In the genomic region with DNA sequence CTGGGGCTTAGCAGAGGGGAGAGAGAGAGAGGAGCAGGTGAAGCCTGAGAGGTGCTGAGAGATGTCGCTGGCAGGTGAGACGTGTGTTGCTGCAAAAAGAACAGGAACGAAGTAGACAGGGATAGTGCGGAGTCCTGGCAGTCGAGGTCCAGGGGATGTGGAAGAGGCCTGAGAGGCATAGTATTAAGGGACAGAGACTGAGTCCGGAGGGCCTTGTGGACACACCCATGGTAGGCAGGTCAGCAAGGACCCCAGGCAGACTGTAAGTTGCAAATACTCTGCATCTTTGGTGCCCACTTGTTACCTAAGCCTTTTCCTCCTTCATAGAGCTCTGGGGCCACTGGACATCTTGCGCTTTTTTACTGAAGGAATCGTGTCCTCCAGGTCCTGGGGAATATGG, we compare ENCODE assay signal across 37 mouse cellular contexts. TPM values are rescaled to one million over a fixed set of nuclear protein-coding genes. Genes with fewer than 3 reads are reported as not detected.
DNase-seq lines count a peak whose midpoint lies in the region; ATAC-seq and TF ChIP-seq lines count a peak whose summit lies in the region.
"Had no signal": no experiment of that assay in that cellular context is flagged by ENCODE, and none has a peak within 500 bp of the region (broad histone marks: within the 10 kb centered on the region; RNA-seq: fewer than 3 reads in every experiment).

No protein-coding gene starts in this region.

- H3K9me3 ChIP-seq in heart, embryonic 10.5 days = no peaks in the 10 kb centered on the region
- no peaks in the 10 kb centered on the region for H3K9me3 ChIP-seq in midbrain, postnatal 0 days (ENCODE audit: low read length)
- no peaks in the 10 kb centered on the region for H3K9me3 ChIP-seq in midbrain, embryonic 10.5 days (replicated peaks)
- H3K9me3 ChIP-seq: embryonic facial prominence, embryonic 15.5 days; forebrain, embryonic 12.5 days; hindbrain, embryonic 15.5 days; kidney, embryonic 15.5 days; lung, embryonic 15.5 days; midbrain, embryonic 15.5 days; neural tube, embryonic 12.5 days had no signal

- H3K4me3 ChIP-seq in heart, embryonic 10.5 days = no peak overlapping the region
- no peak overlapping the region for H3K4me3 ChIP-seq in midbrain, postnatal 0 days (ENCODE audit: low read depth, low read length)
- H3K4me3 ChIP-seq in midbrain, embryonic 10.5 days = no peak overlapping the region
- H3K4me3 ChIP-seq: embryonic facial prominence, embryonic 15.5 days; forebrain, embryonic 12.5 days; hindbrain, embryonic 15.5 days; kidney, embryonic 15.5 days; lung, embryonic 15.5 days; midbrain, embryonic 15.5 days; neural tube, embryonic 12.5 days had no signal

- H3K27me3 ChIP-seq in heart, embryonic 10.5 days (ENCODE audit: insufficient read depth, poor library complexity, severe bottlenecking) = no peaks in the 10 kb centered on the region
- no peaks in the 10 kb centered on the region for H3K27me3 ChIP-seq in midbrain, postnatal 0 days (ENCODE audit: insufficient read depth, low read length)
- 0 out of 2 replicates have a peak, but pooled peaks cover 3% of the 10 kb centered on the region for H3K27me3 ChIP-seq in midbrain, embryonic 10.5 days (ENCODE audit: low read depth, poor library complexity, severe bottlenecking)
- H3K27me3 ChIP-seq: embryonic facial prominence, embryonic 15.5 days; forebrain, embryonic 12.5 days; hindbrain, embryonic 15.5 days; kidney, embryonic 15.5 days; lung, embryonic 15.5 days; midbrain, embryonic 15.5 days; neural tube, embryonic 12.5 days had no signal

- H3K27ac ChIP-seq in heart, embryonic 10.5 days = peak overlapping the region; percentile 93; the same call in 1 of the 2 replicates
- 0 out of 2 replicates have a peak overlapping the region, but pooled peaks have one; percentile 6 for H3K27ac ChIP-seq in midbrain, postnatal 0 days (ENCODE audit: low read depth, low read length)
- H3K27ac ChIP-seq in midbrain, embryonic 10.5 days (replicated peaks) = no peak overlapping the region
- H3K27ac ChIP-seq: embryonic facial prominence, embryonic 15.5 days; forebrain, embryonic 12.5 days; hindbrain, embryonic 15.5 days; kidney, embryonic 15.5 days; lung, embryonic 15.5 days; midbrain, embryonic 15.5 days; neural tube, embryonic 12.5 days had no signal

- ATAC-seq in midbrain, postnatal 0 days (ENCODE audit: low FRiP score) = no peak
- ATAC-seq: CD4-positive, CD25-positive, alpha-beta regulatory T cell, adult 4 months; forebrain, postnatal 0 days; inflammation-experienced regulatory T-cells, adult 6 months; midbrain, embryonic 15.5 days had no signal

- TF ChIP-seq CTCF in midbrain, postnatal 0 days (IDR thresholded peaks at IDR 0.05) = no peak

- 87% methylated on average over 8 of the region's 8 CpGs for WGBS in heart, embryonic 10.5 days
- WGBS in midbrain, postnatal 0 days = 94% methylated on average over 8 of the region's 8 CpGs
- WGBS in midbrain, embryonic 10.5 days = 94% methylated on average over 8 of the region's 8 CpGs

- DNase-seq in heart, embryonic 10.5 days (ENCODE audit: low spot score) = no peak
- DNase-seq in heart, postnatal 14 days = no peak
- DNase-seq in heart, postnatal 4 days = peak; percentile 5
- DNase-seq in heart, adult 9 months (ENCODE audit: low spot score in 2 of 2) = no peak
- DNase-seq in midbrain, postnatal 0 days (ENCODE audit: low spot score) = no peak
- no peak for DNase-seq in midbrain, embryonic 10.5 days (ENCODE audit: low spot score)
- peak; percentile 19 for DNase-seq in naive thymus-derived CD4-positive, alpha-beta T cell, adult 2 months (ENCODE audit: low read depth)
- DNase-seq: adrenal gland, postnatal 25 days; cerebellum, adult 11-12 months; cerebellum, adult 9-11 months; forebrain, postnatal 0 days; gastrocnemius, postnatal 14 days; kidney, adult 18-20 months; right cerebral cortex, adult 18-20 months; spleen, adult 18-20 months; thymus, adult 2 months; thymus, postnatal 36 days had no signal

- H3K4me1 ChIP-seq in heart, embryonic 10.5 days = peaks cover 90% of the 10 kb centered on the region
- peaks cover 15% of the 10 kb centered on the region; the same call in 1 of the 2 replicates for H3K4me1 ChIP-seq in midbrain, postnatal 0 days (ENCODE audit: insufficient read depth, low read length)
- peaks cover 60% of the 10 kb centered on the region for H3K4me1 ChIP-seq in midbrain, embryonic 10.5 days

- no peak overlapping the region for H3K4me2 ChIP-seq in midbrain, postnatal 0 days (ENCODE audit: low read depth, low read length, poor library complexity, severe bottlenecking)
- H3K4me2 ChIP-seq: embryonic facial prominence, embryonic 15.5 days; forebrain, embryonic 12.5 days; hindbrain, embryonic 15.5 days; kidney, embryonic 15.5 days; lung, embryonic 15.5 days; midbrain, embryonic 15.5 days; neural tube, embryonic 12.5 days had no signal

- H3K36me3 ChIP-seq in heart, embryonic 10.5 days = peaks cover 37% of the 10 kb centered on the region
- H3K36me3 ChIP-seq in midbrain, postnatal 0 days (ENCODE audit: insufficient read depth, low read length) = peaks cover 12% of the 10 kb centered on the region
- H3K36me3 ChIP-seq in midbrain, embryonic 10.5 days = peaks cover 29% of the 10 kb centered on the region

- intact Hi-C loops in heart, postnatal 14 days (cut with DNase I) = no loop called here

- no peak overlapping the region for H3K9ac ChIP-seq in midbrain, postnatal 0 days (replicated peaks; ENCODE audit: low read length, poor library complexity, severe bottlenecking)
- H3K9ac ChIP-seq: embryonic facial prominence, embryonic 15.5 days; forebrain, embryonic 12.5 days; forebrain, postnatal 0 days; hindbrain, embryonic 15.5 days; kidney, embryonic 15.5 days; lung, embryonic 15.5 days; midbrain, embryonic 15.5 days; neural tube, embryonic 12.5 days had no signal

RNA-seq across cellular contexts. Expression of a gene that starts 9.9 kb away (rescaled TPM):
- polyA plus RNA-seq in heart, embryonic 10.5 days (2016; fragmentation: Nextera tagmentation; extraction: Ambion mirVana) = 20.7 and 25.1 TPM in 2 replicates
- 10 to 100 TPM; 23.4 to 26.9 TPM for total RNA-seq in heart, postnatal 14 days (2021)
- total RNA-seq in heart, postnatal 4 days (2021) = 10 to 100 TPM; 28.1 to 29.1 TPM
- total RNA-seq in midbrain, postnatal 0 days (2014; rRNA removed) = 15.2 and 17.8 TPM in 2 replicates
- 8.7 and 9.3 TPM in 2 replicates for polyA plus RNA-seq in midbrain, postnatal 0 days (2015; fragmentation: Nextera tagmentation; extraction: Ambion mirVana)
- polyA plus RNA-seq in midbrain, embryonic 10.5 days (2016; fragmentation: Nextera tagmentation; extraction: Ambion mirVana) = 9.7 and 9.9 TPM in 2 replicates

RNA-seq across cellular contexts. Expression of a gene that starts 18.5 kb away (rescaled TPM):
- 2.8 and 3.6 TPM in 2 replicates for polyA plus RNA-seq in heart, embryonic 10.5 days (2016; fragmentation: Nextera tagmentation; extraction: Ambion mirVana)
- under 1 TPM in 1 of 2 experiments, not detected in 1; 0.65 TPM for total RNA-seq in heart, postnatal 14 days (2021)
- under 1 TPM; 0.07 to 0.14 TPM for total RNA-seq in heart, postnatal 4 days (2021)
- 0.05 TPM in 1 of 2 replicates, not detected in the other for total RNA-seq in midbrain, postnatal 0 days (2014; rRNA removed)
- polyA plus RNA-seq in midbrain, postnatal 0 days (2015; fragmentation: Nextera tagmentation; extraction: Ambion mirVana) = 0.16 and 0.29 TPM in 2 replicates
- 0.84 and 1.2 TPM in 2 replicates for polyA plus RNA-seq in midbrain, embryonic 10.5 days (2016; fragmentation: Nextera tagmentation; extraction: Ambion mirVana)
- total RNA-seq: adrenal gland, postnatal 25 days; granulocyte monocyte progenitor cell, adult 5-6 weeks; megakaryocyte progenitor cell, adult 5-6 weeks had no signal

RNA-seq across cellular contexts. Expression of a gene that starts 25.0 kb away (rescaled TPM):
- not detected in 2 replicates for polyA plus RNA-seq in heart, embryonic 10.5 days (2016; fragmentation: Nextera tagmentation; extraction: Ambion mirVana)
- total RNA-seq in heart, postnatal 14 days (2021) = not detected
- total RNA-seq in heart, postnatal 4 days (2021) = not detected
- total RNA-seq in midbrain, postnatal 0 days (2014; rRNA removed) = 1.3 TPM in 1 of 2 replicates, not detected in the other
- polyA plus RNA-seq in midbrain, postnatal 0 days (2015; fragmentation: Nextera tagmentation; extraction: Ambion mirVana) = not detected in 2 replicates
- polyA plus RNA-seq in midbrain, embryonic 10.5 days (2016; fragmentation: Nextera tagmentation; extraction: Ambion mirVana) = not detected in 2 replicates
- total RNA-seq: adrenal gland, adult 18-20 months; adrenal gland, postnatal 25 days; forebrain, postnatal 0 days; gastrocnemius, postnatal 14 days; granulocyte monocyte progenitor cell, adult 5-6 weeks; hematopoietic stem cell, adult 5-6 weeks; layer of hippocampus, adult 18-20 months; layer of hippocampus, postnatal 10 days; left cerebral cortex, adult 18-20 months; left cerebral cortex, postnatal 14 days; liver, adult 2 months; megakaryocyte progenitor cell, adult 5-6 weeks had no signal
- polyA plus RNA-seq: CD4-positive, CD25-positive, alpha-beta regulatory T cell, adult 4 months; embryonic facial prominence, embryonic 15.5 days; forebrain, embryonic 12.5 days; forebrain, postnatal 0 days; hindbrain, embryonic 15.5 days; inflammation-experienced regulatory T-cells, adult 6 months; kidney, embryonic 15.5 days; limb, embryonic 11.5 days; liver, adult 2 months; lung, embryonic 15.5 days; midbrain, embryonic 15.5 days; neural tube, embryonic 12.5 days; stomach, embryonic 16.5 days; thymus, adult 2 months had no signal

RNA-seq across cellular contexts. Expression of a gene that starts 25.5 kb away (rescaled TPM):
- 57.0 and 76.5 TPM in 2 replicates for polyA plus RNA-seq in heart, embryonic 10.5 days (2016; fragmentation: Nextera tagmentation; extraction: Ambion mirVana)
- total RNA-seq in heart, postnatal 14 days (2021) = 10 to 100 TPM in 1 of 2 experiments, 1 to 10 TPM in 1; 9.9 to 10.8 TPM
- 10 to 100 TPM; 12.2 to 15.2 TPM for total RNA-seq in heart, postnatal 4 days (2021)
- total RNA-seq in midbrain, postnatal 0 days (2014; rRNA removed) = 20.4 and 28.7 TPM in 2 replicates
- 61.0 and 65.9 TPM in 2 replicates for polyA plus RNA-seq in midbrain, postnatal 0 days (2015; fragmentation: Nextera tagmentation; extraction: Ambion mirVana)
- polyA plus RNA-seq in midbrain, embryonic 10.5 days (2016; fragmentation: Nextera tagmentation; extraction: Ambion mirVana) = 100 and 102 TPM in 2 replicates

RNA-seq across cellular contexts. Expression of a gene that starts 25.8 kb away (rescaled TPM):
- polyA plus RNA-seq in heart, embryonic 10.5 days (2016; fragmentation: Nextera tagmentation; extraction: Ambion mirVana) = 30.3 and 31.3 TPM in 2 replicates
- 10 to 100 TPM; 41.8 to 43.8 TPM for total RNA-seq in heart, postnatal 14 days (2021)
- total RNA-seq in heart, postnatal 4 days (2021) = 10 to 100 TPM; 50.6 to 54.8 TPM
- 129 and 130 TPM in 2 replicates for total RNA-seq in midbrain, postnatal 0 days (2014; rRNA removed)
- 27.1 and 29.1 TPM in 2 replicates for polyA plus RNA-seq in midbrain, postnatal 0 days (2015; fragmentation: Nextera tagmentation; extraction: Ambion mirVana)
- polyA plus RNA-seq in midbrain, embryonic 10.5 days (2016; fragmentation: Nextera tagmentation; extraction: Ambion mirVana) = 33.4 and 34.7 TPM in 2 replicates

Comparison
In these comparisons a context has a peak if more than half of its experiments do, and no peak if none do; other contexts are left out.
1. DNase-seq: peak in heart, postnatal 4 days (single experiment) and naive thymus-derived CD4-positive, alpha-beta T cell, adult 2 months (single experiment); none in heart, embryonic 10.5 days (single experiment), heart, postnatal 14 days (0 of 2), heart, adult 9 months (0 of 2), midbrain, postnatal 0 days (single experiment) and midbrain, embryonic 10.5 days (single experiment).